In genomic region chr1:187285735-187286134, GRCm38 (mm10) we compare ENCODE assay signal across 23 mouse cellular contexts.
A peak's percentile ranks its signal among the peaks of the same experiment; 100 is the strongest.
DNase-seq lines count a peak whose midpoint lies in the region.
"Had no signal": no experiment of that assay in that cellular context is flagged by ENCODE, and none has a peak within 500 bp of the region (broad histone marks: within the 10 kb centered on the region; RNA-seq: fewer than 3 reads in every experiment).

No protein-coding gene starts in this region.

- no peak overlapping the region for H3K27ac ChIP-seq in heart, embryonic 10.5 days
- H3K27ac ChIP-seq: embryonic facial prominence, embryonic 13.5 days; forebrain, embryonic 13.5 days; heart, embryonic 15.5 days; hindbrain, embryonic 15.5 days; kidney, postnatal 0 days; limb, embryonic 12.5 days; midbrain, embryonic 13.5 days had no signal

- intact Hi-C loops in heart, postnatal 25 days (cut with DNase I): no loop called here

- H3K9me3 ChIP-seq in heart, embryonic 10.5 days: no peaks in the 10 kb centered on the region
- H3K9me3 ChIP-seq: embryonic facial prominence, embryonic 13.5 days; forebrain, embryonic 13.5 days; heart, embryonic 15.5 days; hindbrain, embryonic 15.5 days; limb, embryonic 12.5 days; megakaryocyte, embryonic 14.5 days; midbrain, embryonic 13.5 days had no signal

- DNase-seq in adrenal gland, postnatal 14 days: peak; percentile 59
- no peak for DNase-seq in adrenal gland, adult 8-10 months
- DNase-seq in heart, embryonic 10.5 days (ENCODE audit: low spot score): peak; percentile 67
- no peak for DNase-seq in heart, postnatal 25 days (ENCODE audit: low spot score)
- DNase-seq in right cerebral cortex, adult 2 months (ENCODE audit: low spot score in 2 of 2): peak; percentile 32 to 44
- DNase-seq in right cerebral cortex, postnatal 4 days: no peak
- DNase-seq in brain, adult 2 months (ENCODE audit: low read depth, low spot score): peak; percentile 74
- DNase-seq: cerebellum, adult 8-10 months; cerebellum, postnatal 36 days; embryo, embryonic 11 days; gastrocnemius, postnatal 25 days; kidney, adult 2 months; layer of hippocampus, adult 9-11 months; liver, postnatal 0 days; thymus, postnatal 14 days had no signal

- H3K27me3 ChIP-seq in heart, embryonic 10.5 days (ENCODE audit: insufficient read depth, poor library complexity, severe bottlenecking): no peaks in the 10 kb centered on the region
- H3K27me3 ChIP-seq: embryonic facial prominence, embryonic 13.5 days; forebrain, embryonic 13.5 days; heart, embryonic 15.5 days; hindbrain, embryonic 15.5 days; megakaryocyte, embryonic 14.5 days; midbrain, embryonic 13.5 days had no signal

- 64% methylated on average over 8 of the region's 8 CpGs for WGBS in heart, embryonic 10.5 days

- peaks cover 18% of the 10 kb centered on the region; the same call in 1 of the 2 replicates for H3K4me1 ChIP-seq in heart, embryonic 10.5 days
- H3K4me1 ChIP-seq: embryonic facial prominence, embryonic 13.5 days; hindbrain, embryonic 15.5 days had no signal

- 0 out of 2 replicates have a peak, but pooled peaks cover 2% of the 10 kb centered on the region for H3K36me3 ChIP-seq in heart, embryonic 10.5 days
- H3K36me3 ChIP-seq: embryonic facial prominence, embryonic 13.5 days; heart, embryonic 15.5 days; hindbrain, embryonic 15.5 days; limb, embryonic 12.5 days; midbrain, embryonic 13.5 days had no signal

- H3K4me3 ChIP-seq in heart, embryonic 10.5 days: no peak overlapping the region
- H3K4me3 ChIP-seq: embryonic facial prominence, embryonic 13.5 days; forebrain, embryonic 13.5 days; heart, embryonic 15.5 days; hindbrain, embryonic 15.5 days; limb, embryonic 12.5 days; midbrain, embryonic 13.5 days had no signal

Comparison
In these comparisons a context has a peak if more than half of its experiments do, and no peak if none do; other contexts are left out.
1. DNase-seq: peak in adrenal gland, postnatal 14 days (single experiment), heart, embryonic 10.5 days (single experiment), right cerebral cortex, adult 2 months (2 of 2) and brain, adult 2 months (single experiment); none in adrenal gland, adult 8-10 months (single experiment), heart, postnatal 25 days (single experiment) and right cerebral cortex, postnatal 4 days (single experiment).